Mouse (Mus musculus): ENCODE data around the gene Lrrc45. TPM values are rescaled to one million over a fixed set of nuclear protein-coding genes. Genes with fewer than 3 reads are reported as not detected.

Lrrc45 gene
- total RNA-seq (2012; rRNA removed), result 31.3 and 35.6 TPM in 2 replicates
- total RNA-seq (2014; rRNA removed), result 11.7 and 12.9 TPM in 2 replicates
- 20.3 and 23.8 TPM in 2 replicates for polyA plus RNA-seq (2012; ENCODE audit: insufficient read length, low read depth)

DNA sequence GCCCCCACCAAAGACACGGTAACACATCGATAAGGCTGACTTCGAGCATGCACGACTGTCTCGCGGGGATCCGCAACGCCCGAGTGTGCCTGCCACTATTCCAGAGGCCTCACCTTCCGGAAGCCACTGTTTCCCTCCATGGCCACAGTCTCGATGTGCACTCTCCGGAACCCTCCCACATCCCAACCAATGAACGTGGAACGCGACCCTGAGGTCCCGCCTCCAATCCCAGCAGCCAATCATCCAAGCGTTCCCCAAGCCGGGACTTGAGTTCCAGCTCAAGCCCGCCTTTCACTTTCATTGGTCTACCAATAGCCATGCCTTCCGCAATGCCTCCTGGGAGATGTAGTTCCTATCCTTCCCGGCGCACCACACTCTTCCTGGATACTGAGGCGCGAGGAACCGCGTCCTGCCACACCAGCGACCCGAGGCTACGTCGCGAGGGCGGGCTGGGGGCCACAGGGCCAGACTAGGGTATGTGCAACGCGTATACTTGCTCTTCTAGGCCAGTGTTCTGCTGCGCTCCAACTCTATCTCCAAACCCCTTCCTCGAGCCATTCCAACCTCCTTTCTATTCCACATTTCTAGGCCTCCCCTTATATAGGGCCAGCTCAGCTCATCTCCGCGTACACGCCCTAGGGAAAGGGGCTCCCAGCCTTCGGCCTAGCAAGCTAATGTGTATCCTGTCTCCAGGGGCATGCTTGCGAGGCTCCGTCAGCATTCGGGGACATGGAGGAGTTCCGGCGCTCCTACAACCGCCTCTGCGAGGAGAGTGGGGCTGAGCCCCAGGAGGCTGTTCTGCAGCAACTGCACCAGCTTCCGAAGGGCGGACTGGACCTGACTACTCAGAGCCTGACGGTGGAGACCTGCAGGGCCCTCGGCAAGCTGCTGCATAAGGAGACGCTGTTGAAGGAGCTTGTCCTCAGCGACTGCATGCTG is at the start of gene Lrrc45, which contains the start of gene Cenpx:
TSS of gene Lrrc45 (plus strand) at position 346 of the 939 bp plus-strand sequence.
TSS of gene Cenpx (minus strand) at position 159 of the 939 bp plus-strand sequence.
- Histone ChIP-seq H3K9me3 (replicated peaks; ENCODE audit: low read length) (no peaks in the 10 kb centered on the region), H3K27me3 (replicated peaks) (no peaks in the 10 kb centered on the region), H3K4me1 (ENCODE audit: control insufficient read depth in 1 of 2, insufficient read depth in 2 of 2) (peaks cover 12 to 29% of the 10 kb centered on the region in 2 experiments), H3K36me3 (replicated peaks in 1 of 2; ENCODE audit: control insufficient read depth in 1 of 2, insufficient read depth in 1 of 2, low read length in 1 of 2) (peaks cover 52 to 80% of the 10 kb centered on the region in 2 experiments), H3K4me2 (ENCODE audit: insufficient read depth, low read depth, poor library complexity, severe bottlenecking) (peak within 1 kb of the TSS; percentile 88), H3K27ac (ENCODE audit: insufficient read depth, low read depth) (peak within 1 kb of the TSS; percentile 14; the same call in 1 of the 2 replicates), H3K79me2 (replicated peaks; ENCODE audit: control insufficient read depth, extremely low read depth, insufficient read depth, poor library complexity, severe bottlenecking) (no peaks in the 10 kb centered on the region), H3K4me3 (replicated peaks in 1 of 3; ENCODE audit: low read depth in 2 of 3, low read length in 2 of 3, poor library complexity in 1 of 3) (peak within 1 kb of the TSS; percentile 70 to 95 (median 82)), H3K9ac (ENCODE audit: insufficient read depth, low read depth) (peak within 1 kb of the TSS; percentile 71)
- dilution Hi-C loops (cut with MboI; ENCODE audit: extremely low pct_ligation_motif_present, extremely low pct_unique_long_range_greater_than_20kb, low sequenced_read_pairs) (no loop called here), in situ Hi-C loops (cut with MboI; ENCODE audit: low pct_ligation_motif_present, low pct_unique_long_range_greater_than_20kb, low sequenced_read_pairs) (no loop called here)
- DNase-seq (ENCODE audit: extremely low read depth), result peak; percentile 100
- peak; percentile 77; the same call in 1 of the 2 replicates for TF ChIP-seq TBP (conservative IDR thresholded peaks at IDR 0.05; ENCODE audit: low read depth, low read length)
- TF ChIP-seq BHLHE40 (IDR thresholded peaks at IDR 0.05; ENCODE audit: low read depth, low read length), result no peak
- no peak for TF ChIP-seq SMC3 (IDR thresholded peaks at IDR 0.05; ENCODE audit: low read depth, low read length)
- TF ChIP-seq MXI1 (IDR thresholded peaks at IDR 0.05; ENCODE audit: low read depth, low read length), result peak; percentile 62; the same call in 1 of the 2 replicates
- no peak for TF ChIP-seq PAX5 (IDR thresholded peaks at IDR 0.05; ENCODE audit: low read length)
- peak; percentile 88 for TF ChIP-seq POLR2A (IDR thresholded peaks at IDR 0.05; ENCODE audit: low read depth, low read length)
- TF ChIP-seq NELFE (IDR thresholded peaks at IDR 0.05; ENCODE audit: low read depth, low read length), result peak; percentile 89
- TF ChIP-seq CHD2 (IDR thresholded peaks at IDR 0.05; ENCODE audit: low read length), result peak; percentile 96
- no peak for TF ChIP-seq EP300 (IDR thresholded peaks at IDR 0.05; ENCODE audit: low read length)
- TF ChIP-seq SIN3A (IDR thresholded peaks at IDR 0.05; ENCODE audit: low read length), result peak; percentile 97
- TF ChIP-seq JUND (conservative IDR thresholded peaks at IDR 0.05; ENCODE audit: low read depth, low read length), result no peak
- no peak for TF ChIP-seq ZC3H11A (IDR thresholded peaks at IDR 0.05; ENCODE audit: low read depth, low read length)
- 0 out of 2 replicates have a peak, but pooled peaks have one; percentile 46 for TF ChIP-seq MAZ (IDR thresholded peaks at IDR 0.05; ENCODE audit: low read depth, low read length)
- TF ChIP-seq MYC (IDR thresholded peaks at IDR 0.05; ENCODE audit: low read depth, low read length), result peak; percentile 74
- peak; percentile 98 for TF ChIP-seq E2F4 (IDR thresholded peaks at IDR 0.05; ENCODE audit: insufficient replicate concordance, low read depth, low read length)
- TF ChIP-seq JUN (IDR thresholded peaks at IDR 0.05; ENCODE audit: insufficient read depth, low read depth, low read length), result 0 out of 2 replicates have a peak, but pooled peaks have one; percentile 3
- TF ChIP-seq ELF1 (IDR thresholded peaks at IDR 0.05; ENCODE audit: low read depth, low read length), result peak; percentile 100
- peak; percentile 66; the same call in 1 of the 2 replicates for TF ChIP-seq MEF2A (IDR thresholded peaks at IDR 0.05; ENCODE audit: borderline replicate concordance, low read depth, low read length)
- TF ChIP-seq HCFC1 (IDR thresholded peaks at IDR 0.05; ENCODE audit: low read depth, low read length), result peak; percentile 100
- no peak for TF ChIP-seq ZNF384 (IDR thresholded peaks at IDR 0.05; ENCODE audit: low read depth, low read length)
- peak; percentile 88; the same call in 1 of the 2 replicates for TF ChIP-seq GABPA (IDR thresholded peaks at IDR 0.05; ENCODE audit: insufficient replicate concordance, low read depth, low read length)
- TF ChIP-seq ZKSCAN1 (IDR thresholded peaks at IDR 0.05; ENCODE audit: borderline replicate concordance, low read depth, low read length), result no peak
- no peak for TF ChIP-seq CHD1 (IDR thresholded peaks at IDR 0.05; ENCODE audit: low read depth, low read length)
- no peak for TF ChIP-seq USF2 (conservative IDR thresholded peaks at IDR 0.05; ENCODE audit: low read depth, low read length)
- no peak; the same call in none of the 2 replicates for TF ChIP-seq IRF4 (IDR thresholded peaks at IDR 0.05; ENCODE audit: low read depth, low read length)
- TF ChIP-seq RCOR1 (conservative IDR thresholded peaks at IDR 0.05; ENCODE audit: low read depth, low read length), result no peak
- TF ChIP-seq MAFK (IDR thresholded peaks at IDR 0.05; ENCODE audit: insufficient replicate concordance, low read length), result no peak
- TF ChIP-seq KAT2A (IDR thresholded peaks at IDR 0.05; ENCODE audit: insufficient replicate concordance, low read length), result peak; percentile 99
- TF ChIP-seq USF1 (IDR thresholded peaks at IDR 0.05; ENCODE audit: low read depth, low read length), result peak; percentile 43; the same call in 1 of the 2 replicates
- peak; percentile 80 for TF ChIP-seq TCF12 (IDR thresholded peaks at IDR 0.05; ENCODE audit: low read depth, low read length)
- peak; percentile 84 for TF ChIP-seq ZMIZ1 (IDR thresholded peaks at IDR 0.05; ENCODE audit: low read depth, low read length)
- TF ChIP-seq CTCF (conservative IDR thresholded peaks at IDR 0.05 in 1 of 2, IDR thresholded peaks at IDR 0.05 in 1 of 2; ENCODE audit: low read depth in 2 of 2, low read length in 2 of 2), result no peak
- no peak; the same call in 1 of the 2 replicates for TF ChIP-seq UBTF (IDR thresholded peaks at IDR 0.05; ENCODE audit: low read depth, low read length)
- TF ChIP-seq MAX (IDR thresholded peaks at IDR 0.05; ENCODE audit: low read length), result peak; percentile 92
- no peak; the same call in 1 of the 2 replicates for TF ChIP-seq POLR2AphosphoS2 (IDR thresholded peaks at IDR 0.05; ENCODE audit: low read depth, low read length)
- TF ChIP-seq RAD21 (IDR thresholded peaks at IDR 0.05; ENCODE audit: low read depth, low read length), result no peak
- TF ChIP-seq ETS1 (conservative IDR thresholded peaks at IDR 0.05; ENCODE audit: low read depth, low read length), result no peak
